Mouse (Mus musculus) layer of hippocampus, adult 9-11 months (tissue): ENCODE results near the gene Rreb1.

Source experiments
- DNase-seq: peaks from one replicate; pipeline ENCODE4 v3.0.0; 2022

The Rreb1 gene

GRCm38 (mm10) chr13:37855221-37855757 lies 77.1 kb downstream of the Rreb1 start:
- DNase-seq = no peak

GRCm38 (mm10) chr13:37855765-37856164 lies 77.6 kb downstream of the Rreb1 start:
- no peak for DNase-seq

DNA sequence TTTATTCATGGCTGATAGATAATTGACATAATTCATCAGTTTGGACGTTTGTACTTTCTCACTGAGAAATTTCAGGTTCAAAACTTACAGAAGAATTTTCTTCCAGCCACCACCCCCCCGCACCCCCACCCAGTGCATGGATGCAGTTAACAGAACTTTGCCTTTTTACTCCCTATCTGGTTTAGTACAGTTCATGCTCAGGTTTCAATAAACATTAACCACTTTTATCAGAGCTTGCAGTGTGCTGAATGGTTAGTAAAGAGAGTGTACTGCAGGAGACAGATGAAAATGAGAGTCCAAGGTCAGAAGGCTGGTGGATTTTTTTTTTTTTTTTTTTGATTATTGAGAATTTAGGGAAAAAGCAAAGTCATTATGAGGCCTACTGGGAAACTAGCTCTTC lies 78.3 kb downstream of the Rreb1 start:
- DNase-seq = no peak

DNA sequence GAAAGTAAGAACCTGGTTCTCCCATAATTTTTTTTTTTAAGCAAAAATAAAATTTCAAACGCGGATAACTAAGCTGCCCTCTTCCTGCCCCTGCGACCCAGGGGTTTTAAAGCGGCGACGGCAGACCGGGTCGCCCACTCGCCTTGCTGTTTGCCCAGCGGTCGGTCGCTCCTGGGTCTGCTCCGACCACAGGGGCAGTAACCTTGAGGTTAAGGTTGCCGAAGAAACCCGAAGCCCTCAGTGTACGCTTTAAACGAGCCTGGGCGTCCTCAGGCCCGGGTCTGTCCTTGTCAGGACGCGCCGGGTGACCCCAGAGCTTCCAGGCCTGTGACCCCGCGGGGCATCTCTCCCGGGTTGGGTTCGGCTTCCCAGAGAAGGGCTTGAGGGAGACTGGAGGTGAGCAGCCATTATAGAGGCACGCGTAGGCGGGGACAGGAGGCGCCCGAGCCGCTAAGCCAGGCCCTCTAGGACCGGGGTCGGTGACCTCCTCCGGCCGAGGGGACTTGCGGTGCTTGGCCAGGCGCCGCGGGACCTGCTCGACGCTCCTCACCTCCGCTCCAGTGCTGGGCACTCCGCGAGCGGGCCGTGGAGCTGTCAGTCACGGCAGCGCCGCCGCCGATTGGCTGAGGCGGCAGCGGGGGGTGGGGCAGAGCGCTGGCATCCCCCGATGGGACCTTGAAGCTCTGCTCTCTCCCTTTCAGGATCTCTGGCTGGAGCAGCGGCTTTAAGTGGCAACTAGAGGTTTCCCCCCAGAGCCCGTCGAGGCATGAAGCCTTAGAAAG lies 79.3 kb downstream of the Rreb1 start:
- peak; percentile 88 for DNase-seq

DNA sequence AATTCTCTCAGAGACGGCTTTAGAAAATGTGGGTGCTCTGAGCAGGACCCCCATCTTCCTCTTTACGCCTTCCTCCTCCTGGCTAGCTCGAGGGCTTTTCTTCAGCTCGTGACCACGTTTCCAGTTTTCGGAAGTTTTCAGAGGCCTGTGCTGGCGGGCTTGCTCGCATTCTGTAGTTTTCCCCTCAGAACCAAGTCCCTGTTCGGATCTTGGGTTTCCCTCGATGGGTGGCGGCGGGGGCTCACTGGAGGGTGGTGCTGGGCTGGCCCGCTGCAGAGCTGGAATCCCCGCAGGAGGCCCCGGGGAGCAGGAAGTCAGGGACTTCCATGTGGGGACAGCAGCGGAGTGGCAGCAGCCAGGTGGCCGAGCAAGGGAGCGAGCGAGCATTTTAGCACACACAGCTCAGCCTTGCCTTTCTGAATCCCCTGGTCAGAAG lies 79.9 kb downstream of the Rreb1 start:
- DNase-seq = no peak

DNA sequence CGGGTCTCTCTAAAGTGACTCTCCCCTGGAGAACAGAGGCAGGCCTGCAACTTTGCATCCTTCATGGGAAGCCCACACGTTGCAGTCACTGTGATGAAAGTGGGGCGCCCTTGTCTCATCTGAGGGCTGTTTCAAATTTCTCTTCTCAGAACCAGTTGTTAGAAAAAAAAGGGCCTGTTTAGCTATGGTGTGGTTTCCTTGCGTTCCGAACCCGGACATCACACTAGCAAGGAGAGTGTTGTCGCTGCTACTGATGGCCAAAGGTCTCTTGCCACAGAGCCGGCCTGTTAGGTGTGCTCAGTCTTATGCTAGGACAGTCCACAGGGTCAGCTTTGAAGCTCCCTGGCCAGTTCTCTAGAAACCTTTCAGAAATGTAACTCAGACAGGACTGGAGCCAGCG lies 80.3 kb downstream of the Rreb1 start:
- no peak for DNase-seq

DNA sequence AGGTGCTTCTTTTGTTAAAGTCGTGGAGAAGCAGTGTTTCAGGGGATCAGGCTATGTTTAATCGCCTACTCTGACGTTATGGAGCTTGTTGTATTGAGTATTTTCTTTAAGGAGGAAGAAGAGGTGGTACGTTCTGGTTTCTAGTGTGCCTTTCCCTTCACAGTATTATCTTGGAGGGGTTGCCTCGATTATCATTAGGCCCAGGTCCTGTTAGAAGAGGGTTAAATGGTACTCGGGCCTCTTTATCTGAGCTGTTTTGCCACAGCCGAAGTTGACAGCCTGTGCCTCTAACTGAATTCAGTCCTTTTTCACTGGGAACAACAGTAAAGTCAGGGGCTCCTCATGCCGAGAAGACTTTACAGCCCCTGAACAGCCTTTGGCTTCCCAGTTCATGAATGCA lies 81.6 kb downstream of the Rreb1 start:
- no peak for DNase-seq

- DNase-seq = no peak
These were observed 82.0 kb downstream of the Rreb1 start for GRCm38 (mm10) chr13:37860204-37860603.

- no peak for DNase-seq
These were observed 82.6 kb downstream of the Rreb1 start for GRCm38 (mm10) chr13:37860789-37861188.

GRCm38 (mm10) chr13:37862492-37862891 lies 84.3 kb downstream of the Rreb1 start:
- no peak for DNase-seq

DNA sequence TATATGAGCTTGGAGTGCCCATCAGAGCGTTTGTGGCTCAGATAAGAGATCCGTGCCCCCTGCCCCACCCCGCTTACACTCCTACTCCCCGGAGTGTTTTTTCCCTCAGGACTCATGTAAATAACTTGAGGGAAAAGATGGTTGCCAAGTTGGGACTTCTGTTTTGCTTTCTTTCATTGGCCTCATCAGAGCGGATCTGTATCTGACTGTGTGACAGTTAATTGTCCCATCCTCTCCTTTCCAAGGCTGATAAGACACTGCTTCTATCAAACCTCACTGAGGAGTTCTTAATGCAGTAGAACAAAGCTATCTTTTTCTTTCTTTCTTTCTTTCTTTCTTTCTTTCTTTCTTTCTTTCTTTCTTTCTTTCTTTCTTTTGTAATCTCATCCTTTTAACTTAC lies 85.4 kb downstream of the Rreb1 start:
- no peak for DNase-seq

DNA sequence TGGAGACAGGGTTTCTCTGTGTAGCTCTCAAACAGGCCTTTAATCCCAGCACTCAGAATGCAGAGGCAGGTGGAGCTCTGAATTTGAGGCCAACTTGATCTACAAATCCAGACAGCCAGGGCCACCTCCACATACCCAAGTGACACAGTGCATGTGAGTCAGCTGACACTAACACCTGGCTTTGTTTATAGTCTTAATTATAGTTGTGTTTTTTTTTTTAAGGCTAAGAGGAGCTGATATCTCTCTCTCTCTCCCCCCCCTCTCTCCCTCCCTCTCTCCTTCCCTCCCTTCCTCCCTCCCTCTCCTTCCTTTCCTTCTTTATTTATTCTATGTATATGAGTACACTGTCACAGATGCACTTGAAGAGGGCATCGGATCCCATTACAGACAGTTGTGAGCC lies 86.5 kb downstream of the Rreb1 start:
- DNase-seq = no peak

DNA sequence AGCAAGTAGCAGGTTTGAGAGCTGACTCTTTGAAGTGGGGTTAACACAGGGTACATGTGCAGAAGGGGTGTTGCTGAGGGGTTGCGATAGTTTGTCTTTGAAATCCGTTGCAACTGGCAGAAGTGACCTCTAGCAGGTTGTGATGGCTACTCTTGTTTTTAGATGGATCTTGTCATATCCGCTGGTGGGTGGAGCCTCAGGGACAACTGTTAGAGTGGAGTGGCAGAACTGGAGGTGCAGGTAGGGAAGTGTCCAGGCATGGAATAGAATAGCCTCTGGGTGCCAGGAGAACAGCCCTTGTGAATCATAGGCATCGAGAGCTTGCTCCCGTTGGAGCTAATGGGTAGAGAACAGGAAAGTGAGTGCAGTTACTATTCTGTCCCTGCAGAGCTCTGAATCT lies 88.1 kb downstream of the Rreb1 start:
- no peak for DNase-seq

GRCm38 (mm10) chr13:37866846-37867245 lies 88.6 kb downstream of the Rreb1 start:
- DNase-seq = no peak

- DNase-seq = no peak
These were observed 92.1 kb downstream of the Rreb1 start for GRCm38 (mm10) chr13:37870118-37870908.

DNA sequence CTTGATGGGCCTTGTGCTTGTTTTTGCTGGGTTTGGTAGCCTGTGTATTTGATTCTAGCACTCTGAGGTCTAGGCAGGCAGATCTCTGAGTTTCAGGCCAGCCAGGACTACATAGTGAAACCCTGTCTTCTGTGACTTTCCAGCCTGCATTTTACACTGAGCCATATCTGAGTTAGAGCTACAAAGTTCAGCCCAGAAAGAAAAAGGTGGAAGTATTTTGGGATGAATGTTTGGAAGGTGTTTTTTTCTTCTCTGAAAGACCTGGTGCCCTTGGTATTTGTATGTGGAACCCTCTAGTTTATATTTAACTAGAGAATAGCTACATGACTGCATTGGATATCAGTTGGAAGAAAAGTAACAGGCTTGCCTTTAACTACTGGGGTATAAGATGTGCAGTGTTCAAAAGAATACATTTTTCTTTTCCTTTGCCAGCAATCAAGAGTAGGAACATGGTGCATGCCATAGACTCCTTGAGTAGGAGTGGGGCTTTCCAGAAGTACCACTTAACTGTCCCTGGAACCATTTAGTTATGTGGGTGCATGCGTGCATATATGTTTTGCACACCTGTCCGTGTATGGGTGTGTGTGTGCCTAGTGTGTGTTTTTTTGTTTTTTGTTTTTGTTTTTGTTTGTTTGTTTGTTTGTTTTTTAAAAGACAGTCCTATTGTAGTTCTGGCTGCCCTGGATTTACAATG lies 94.1 kb downstream of the Rreb1 start:
- DNase-seq = no peak

DNA sequence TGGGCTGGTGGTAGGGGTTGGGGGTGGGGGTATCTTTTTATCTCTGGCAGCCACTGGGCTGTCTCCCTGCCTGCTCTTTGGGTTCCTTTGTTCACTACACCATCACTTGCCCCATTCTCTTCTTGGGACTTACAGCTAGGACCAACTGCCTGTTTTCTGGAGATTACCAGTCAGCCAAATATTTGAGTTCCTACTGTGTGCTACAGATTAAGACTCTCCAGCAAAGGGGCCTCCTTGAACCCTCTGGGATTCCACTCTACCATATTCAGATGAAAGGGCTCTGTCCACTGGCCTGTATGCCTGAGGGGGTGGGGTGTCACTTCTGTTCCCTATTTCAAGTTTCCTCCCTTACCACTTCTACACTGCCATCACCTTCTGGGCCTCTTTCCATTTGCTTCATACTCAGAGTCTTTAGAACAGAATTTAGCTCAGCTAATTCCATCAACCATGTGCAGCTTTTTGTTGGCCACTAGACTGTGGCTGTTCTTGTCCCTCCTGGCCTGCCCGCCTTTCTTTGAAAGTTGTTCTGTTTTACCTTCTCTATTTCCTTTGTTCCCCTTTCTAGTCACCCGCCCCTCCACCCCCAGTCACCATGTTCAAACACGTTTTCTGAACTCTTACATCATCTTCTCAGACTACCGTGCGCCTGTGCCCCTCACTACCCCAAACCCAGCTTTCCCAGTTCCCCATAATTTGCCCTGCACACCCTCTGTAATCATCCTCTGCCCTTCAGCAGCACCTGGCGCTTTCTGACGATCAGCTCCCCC lies 95.1 kb downstream of the Rreb1 start:
- no peak for DNase-seq

- DNase-seq = no peak
These were observed 97.7 kb downstream of the Rreb1 start for GRCm38 (mm10) chr13:37875919-37876318.

- DNase-seq = no peak
These were observed 98.2 kb downstream of the Rreb1 start for GRCm38 (mm10) chr13:37876366-37876765.

DNA sequence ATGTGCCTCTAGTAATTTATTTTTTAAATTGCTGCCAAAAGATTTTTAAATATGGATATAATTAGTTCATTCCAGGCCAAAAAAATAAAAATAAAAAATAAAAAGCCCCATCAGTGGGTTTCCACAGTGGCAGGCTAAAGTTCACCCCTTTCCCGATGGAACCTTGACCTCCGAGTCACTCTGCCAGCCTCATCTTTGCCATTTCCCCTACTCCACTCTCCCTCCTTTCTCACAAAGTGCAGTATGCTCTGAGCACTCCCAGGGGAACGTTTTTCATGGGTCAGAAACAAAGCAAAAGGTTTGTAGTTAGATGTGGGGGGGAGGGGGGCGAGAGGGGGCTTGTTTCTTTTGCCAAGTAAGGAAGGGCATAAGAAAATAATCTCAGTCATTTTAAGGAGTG lies 98.6 kb downstream of the Rreb1 start:
- no peak for DNase-seq

- DNase-seq = no peak
These were observed 99.0 kb downstream of the Rreb1 start for GRCm38 (mm10) chr13:37877241-37877640.

GRCm38 (mm10) chr13:37878918-37879331 lies 100.7 kb downstream of the Rreb1 start:
- no peak for DNase-seq

DNA sequence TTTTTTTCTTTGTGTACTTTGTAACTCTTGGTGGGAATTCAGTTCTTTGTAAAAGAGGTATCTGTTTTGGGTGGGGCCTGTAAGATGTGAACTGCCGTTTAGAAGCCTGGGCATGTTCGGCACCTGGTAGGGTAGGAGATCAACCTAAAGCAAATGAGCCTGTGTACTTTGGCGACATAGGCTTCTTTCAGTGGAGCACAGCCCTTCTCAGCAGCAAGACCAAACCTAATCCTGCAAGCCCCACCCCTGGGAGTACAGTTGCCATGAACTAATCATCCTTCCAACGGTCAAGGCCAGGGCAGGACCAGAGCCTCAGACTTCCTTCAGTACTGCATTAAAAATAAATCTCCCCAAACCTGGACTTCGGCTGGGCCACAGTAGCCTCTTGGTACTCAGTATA lies 101.4 kb downstream of the Rreb1 start:
- DNase-seq = no peak
